Mouse (Mus musculus) lung, adult 2 months (tissue): ENCODE measurements around the gene Eif4g1.

Experiments
- CTCF ChIP-seq: fragments of 200-500 bp; IDR thresholded peaks from 2 replicates; pipeline ENCODE4 v1.5.1; 2011; ENCODE audit warnings: mild to moderate bottlenecking, low read length, control low read depth; ENCODE audit not compliant: insufficient read depth
- POLR2A ChIP-seq: fragments of 200-500 bp; IDR thresholded peaks from 2 replicates; pipeline ENCODE4 v1.6.1; 2011; ENCODE audit warnings: low read depth, mild to moderate bottlenecking, control low read depth, low read length, borderline replicate concordance; ENCODE audit errors: extremely low read depth

DNA sequence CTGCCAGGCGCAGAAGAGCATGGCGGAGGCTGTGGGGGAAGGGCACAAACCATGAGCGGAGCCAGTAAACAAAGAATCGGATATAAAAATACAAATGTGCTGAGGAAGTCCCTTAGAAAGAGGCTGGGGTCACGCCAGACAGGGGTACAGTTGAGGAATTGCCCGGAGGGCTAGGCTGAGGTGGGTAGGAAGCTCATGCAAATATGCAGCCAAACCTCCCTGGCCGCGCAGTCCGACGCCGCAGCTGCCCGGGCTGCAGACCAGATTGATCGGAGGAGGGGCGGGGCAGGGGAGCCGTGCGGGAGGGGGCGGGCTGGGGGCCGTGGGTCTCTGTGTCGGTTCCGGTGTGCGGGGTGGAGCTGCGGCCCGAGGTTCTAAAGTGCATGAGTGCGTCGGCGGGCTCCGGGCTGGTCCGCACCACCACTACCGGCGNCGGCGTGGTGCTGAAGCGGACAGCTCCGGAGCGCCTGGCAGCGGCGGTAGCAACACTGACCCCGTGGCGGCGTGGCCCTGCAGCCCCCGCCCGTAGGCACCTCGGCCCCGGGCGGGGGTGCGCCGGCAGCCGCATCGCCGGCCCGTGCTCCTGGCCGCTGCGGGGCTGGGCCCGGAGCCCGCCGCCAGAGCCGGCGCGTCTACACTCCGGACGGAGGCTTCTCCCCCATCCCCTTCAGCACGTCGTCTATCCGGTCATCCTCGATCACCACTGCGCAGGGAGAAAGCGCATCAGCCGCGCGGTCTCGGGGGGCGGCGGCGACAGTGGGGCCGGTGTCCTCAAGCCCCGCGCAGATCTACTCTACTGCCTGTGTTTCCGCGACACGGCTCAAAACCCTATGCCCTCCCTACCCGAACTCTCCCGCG is 48.3 kb upstream of the Eif4g1 start:
- TF ChIP-seq CTCF, result no peak
- TF ChIP-seq POLR2A, result no peak
